Mouse (Mus musculus): Measurements from ENCODE around the gene Rilp.

The Rilp gene

DNA sequence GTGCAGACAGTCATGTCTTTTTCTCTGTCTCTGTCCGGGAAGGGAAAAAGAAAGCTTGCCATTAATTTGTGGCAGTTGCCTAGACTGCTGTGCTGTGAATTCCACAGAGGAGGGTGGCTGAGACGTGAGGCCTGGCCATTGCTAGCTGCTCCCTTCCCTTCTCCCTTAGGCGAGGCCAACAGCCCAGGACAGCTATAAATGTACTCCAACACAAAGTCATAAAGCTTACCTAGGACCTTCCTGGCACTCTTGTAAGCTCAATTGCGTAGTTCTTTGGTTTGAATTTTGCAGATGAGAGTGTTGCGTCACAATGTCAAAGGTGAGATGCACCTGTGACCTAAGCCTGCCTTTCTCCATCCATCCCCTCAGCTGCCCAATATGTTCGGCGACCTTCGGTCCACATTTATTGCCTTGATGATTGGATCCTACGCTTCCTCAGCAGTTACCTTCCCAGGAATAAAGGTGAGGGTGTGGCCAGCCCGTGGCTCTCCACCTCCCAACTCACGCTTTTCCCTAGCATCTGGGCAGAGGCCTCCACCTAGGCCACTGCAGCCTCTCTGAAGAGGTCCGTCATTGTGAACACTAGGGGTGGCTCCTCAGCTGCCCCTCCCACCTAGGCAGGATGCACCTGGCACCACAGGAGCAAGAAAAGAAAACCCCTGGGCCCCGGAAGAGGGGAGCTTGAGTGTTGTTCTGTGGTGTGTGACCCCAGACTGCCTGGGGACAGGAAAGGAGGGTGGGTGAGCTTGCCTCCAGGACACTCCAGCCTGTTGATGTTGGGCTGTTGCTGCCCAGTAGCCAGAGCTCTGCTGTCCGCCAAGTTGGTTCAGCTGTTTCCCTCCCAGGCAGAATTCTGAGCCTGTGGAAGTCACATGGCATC is 50.9 kb downstream of the Rilp start:
- DNase-seq, result no peak

DNA sequence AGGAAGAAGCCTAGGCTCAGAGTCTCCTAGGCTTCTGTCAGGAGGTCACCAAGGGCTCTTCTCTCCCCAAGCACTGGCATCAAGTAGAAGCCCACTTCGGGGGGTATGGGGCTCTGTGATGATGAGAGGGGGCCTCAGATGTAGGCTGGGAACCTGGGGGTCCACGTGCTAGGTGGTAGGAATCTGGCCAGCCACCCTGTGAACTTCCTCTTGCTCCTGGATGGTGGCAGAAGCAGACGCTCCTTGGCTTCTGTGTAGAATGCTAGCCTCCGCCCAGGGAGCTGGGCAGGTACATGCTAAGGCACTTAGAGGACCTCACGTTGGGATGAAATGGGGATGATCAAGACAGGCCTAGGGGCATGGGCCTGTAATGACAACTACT is 51.5 kb downstream of the Rilp start:
- DNase-seq, result no peak
